ENCODE assay signal across 8 mouse cellular contexts in the genomic region with DNA sequence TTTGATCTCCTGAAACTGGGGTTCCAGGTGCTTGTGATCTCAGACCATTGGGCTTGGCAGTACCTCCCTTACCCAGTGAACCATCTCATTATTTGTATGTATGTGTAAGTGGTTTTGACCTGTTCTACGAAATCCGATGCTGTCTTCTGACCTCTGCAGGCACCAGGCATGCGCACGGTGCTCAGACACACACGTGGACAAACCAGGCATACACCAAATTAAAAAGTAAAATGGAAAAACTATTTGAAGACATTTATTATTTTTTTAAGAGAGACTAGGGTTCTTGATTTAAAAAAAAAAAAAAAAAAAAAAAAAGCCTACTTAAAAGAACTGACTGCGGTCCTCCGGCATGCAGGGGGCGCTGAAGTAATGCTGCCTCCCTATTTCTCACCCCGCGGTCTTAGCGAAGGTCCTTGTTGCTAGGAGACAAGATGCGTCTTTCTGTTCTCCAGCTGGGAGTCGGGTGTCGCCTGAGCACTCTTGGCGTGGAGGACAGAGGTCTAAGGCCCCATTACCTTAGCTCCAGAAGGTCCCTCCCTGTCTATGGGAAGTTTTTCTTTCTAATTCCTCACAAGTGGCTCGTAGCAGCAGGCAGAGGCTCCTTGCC. TPM values are rescaled to one million over a fixed set of nuclear protein-coding genes. Genes with fewer than 3 reads are reported as not detected.
A peak's percentile ranks its signal among the peaks of the same experiment; 100 is the strongest.
DNase-seq lines count a peak whose midpoint lies in the region; ATAC-seq and TF ChIP-seq lines count a peak whose summit lies in the region.

Gene Ccdc65 (plus strand): TSS at position 442 of the 607 bp plus-strand sequence.

- H3K4me3 ChIP-seq in hindbrain, embryonic 14.5 days (replicated peaks; ENCODE audit: low read length), result peak within 1 kb of the TSS; percentile 37

- in situ Hi-C loops in Patski (cut with MboI; ENCODE audit: low pct_unique_long_range_greater_than_20kb), result loop anchor here (5.0 kb wide), 1 partner anchor 79 kb away; the partner anchor contains the start of gene Wnt1

- H3K4me2 ChIP-seq in hindbrain, embryonic 14.5 days (replicated peaks), result peak within 1 kb of the TSS; percentile 58

- H3K9ac ChIP-seq in hindbrain, embryonic 14.5 days, result peak within 1 kb of the TSS; percentile 49

- no peaks in the 10 kb centered on the region for H3K36me3 ChIP-seq in hindbrain, embryonic 14.5 days (replicated peaks; ENCODE audit: control insufficient read depth, insufficient read depth)

- CTCF ChIA-PET in Patski (lab: Charles Lee), result interaction anchor here (0.6 to 2.2 kb wide), 5 partner anchors 9 to 112 kb away, joined by 3 to 8 read pairs (median 3); no protein-coding TSS in a partner anchor

- H3K4me1 ChIP-seq in hindbrain, embryonic 14.5 days (replicated peaks; ENCODE audit: control insufficient read depth, insufficient read depth, low read length), result no peaks in the 10 kb centered on the region

- H3K27ac ChIP-seq in hindbrain, embryonic 14.5 days, result no peak within 1 kb of the TSS

- TF ChIP-seq CTCF in Patski (IDR thresholded peaks at IDR 0.05), result peak; percentile 83

- no peaks in the 10 kb centered on the region for H3K9me3 ChIP-seq in hindbrain, embryonic 14.5 days (ENCODE audit: control insufficient read depth, low read length)

- DNase-seq in Patski (ENCODE audit: low read depth, low spot score), result peak; percentile 69
- DNase-seq in cerebellum, adult 9-11 months, result peak; percentile 88
- peak; percentile 84 to 90 for DNase-seq in frontal cortex, postnatal 25 days (ENCODE audit: low spot score in 2 of 2)
- DNase-seq in hindbrain, embryonic 14.5 days (ENCODE audit: low spot score), result peak; percentile 86
- peak; percentile 70 to 91 for DNase-seq in layer of hippocampus, postnatal 25 days (ENCODE audit: extremely low spot score in 1 of 2, low spot score in 1 of 2)
- peak; percentile 88 for DNase-seq in lung, postnatal 14 days
- DNase-seq in ovary, postnatal 36 days (ENCODE audit: low spot score), result peak; percentile 82
- DNase-seq in thymus, postnatal 25 days, result peak; percentile 66

- no peaks in the 10 kb centered on the region for H3K27me3 ChIP-seq in Patski
- H3K27me3 ChIP-seq in hindbrain, embryonic 14.5 days (ENCODE audit: control insufficient read depth, insufficient read depth, low read length), result peaks cover 3% of the 10 kb centered on the region; the same call in 1 of the 2 replicates

- POLR2A ChIA-PET in Patski (lab: Charles Lee), result interaction anchor here (0.6 to 0.7 kb wide), 3 partner anchors 12 to 45 kb away, joined by 3 to 5 read pairs (median 3); no protein-coding TSS in a partner anchor

- WGBS in hindbrain, embryonic 14.5 days, result 21% methylated on average over 16 of the region's 16 CpGs

- ATAC-seq in Patski, result no peak
- peak; percentile 69 for ATAC-seq in hindbrain, embryonic 14.5 days (ENCODE audit: low FRiP score)

RNA-seq across cellular contexts. Expression of gene Ccdc65, which starts in this region (rescaled TPM):
- polyA plus RNA-seq in Patski (2021), result 7.6 TPM
- 5.6 and 6.6 TPM in 2 replicates for polyA plus RNA-seq in hindbrain, embryonic 14.5 days (2014; fragmentation: Nextera tagmentation; extraction: Ambion mirVana)
- total RNA-seq in layer of hippocampus, postnatal 25 days (2021), result 10 to 100 TPM in 1 of 2 experiments, 1 to 10 TPM in 1; 9.0 to 11.1 TPM
